Mouse (Mus musculus): ENCODE results near the gene Mcur1. TPM values are rescaled to one million over a fixed set of nuclear protein-coding genes. Genes with fewer than 3 reads are reported as not detected.

Mcur1 gene
- polyA plus RNA-seq, 1 experiment from 2014 or later, result 14.9 TPM

DNA sequence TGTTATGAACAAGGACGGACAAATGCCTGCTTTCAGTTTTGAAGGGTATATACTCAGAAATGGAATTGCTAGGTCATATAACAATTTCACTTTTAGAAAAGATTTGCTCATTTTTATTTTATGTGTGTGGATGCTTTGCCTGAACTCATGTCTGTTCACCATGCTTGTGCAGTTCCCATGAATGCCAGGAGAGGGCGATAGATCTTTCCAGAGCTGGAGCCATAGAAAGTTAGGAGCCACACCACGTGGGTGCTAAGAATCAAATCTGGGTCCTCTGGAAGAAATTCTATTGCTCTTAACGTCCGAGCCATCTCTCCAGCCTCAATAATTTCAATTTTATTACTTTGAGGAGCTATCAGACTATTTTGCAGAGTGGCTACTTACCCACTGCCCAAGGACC lies 17.3 kb upstream of the Mcur1 start:
- no peaks in the 10 kb centered on the region for H3K36me3 ChIP-seq (replicated peaks; ENCODE audit: control insufficient read depth, insufficient read depth, low read depth, low read length)
- no peaks in the 10 kb centered on the region for H3K4me1 ChIP-seq (ENCODE audit: control insufficient read depth, insufficient read depth, low read length)
- no peaks in the 10 kb centered on the region for H3K27me3 ChIP-seq (ENCODE audit: control insufficient read depth, insufficient read depth, low read length)
- H3K9ac ChIP-seq (replicated peaks; ENCODE audit: low read length), result no peak overlapping the region
- H3K4me3 ChIP-seq (ENCODE audit: low read depth, low read length), result no peak overlapping the region
- peak; percentile 15 for DNase-seq (ENCODE audit: low spot score)
- H3K4me2 ChIP-seq (ENCODE audit: low read depth, low read length), result no peak overlapping the region
- H3K9me3 ChIP-seq (replicated peaks; ENCODE audit: control insufficient read depth, low read length), result no peaks in the 10 kb centered on the region
- no peak for ATAC-seq (replicated peaks; ENCODE audit: insufficient number of reproducible peaks, low FRiP score, low TSS enrichment, low read depth)
- H3K27ac ChIP-seq (replicated peaks; ENCODE audit: low read depth, low read length), result no peak overlapping the region
- 67% methylated on average over 5 of the region's 5 CpGs for WGBS

DNA sequence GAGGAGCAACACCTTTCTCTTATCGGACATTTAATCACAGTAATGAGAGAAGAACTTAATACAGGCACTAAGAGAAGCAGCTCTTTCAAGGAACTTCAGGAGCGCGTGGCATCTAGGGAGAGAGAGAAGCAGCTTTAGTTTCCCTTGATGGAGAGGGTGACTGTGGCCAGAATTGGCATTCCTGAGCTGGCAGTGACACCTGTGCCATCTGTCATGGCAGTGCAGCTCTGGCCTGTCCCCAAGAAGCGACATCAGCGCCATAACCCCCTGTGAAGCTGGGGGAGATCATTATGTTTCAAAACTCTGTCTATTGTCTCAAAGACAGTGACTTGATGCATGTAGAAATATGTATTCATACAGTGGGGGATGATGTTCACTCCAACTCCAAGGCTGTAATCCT lies 15.4 kb upstream of the Mcur1 start:
- H3K4me3 ChIP-seq (ENCODE audit: low read depth, low read length), result no peak overlapping the region
- 88% methylated on average over 5 of the region's 5 CpGs for WGBS
- no peak overlapping the region for H3K27ac ChIP-seq (replicated peaks; ENCODE audit: low read depth, low read length)
- no peak overlapping the region for H3K4me2 ChIP-seq (ENCODE audit: low read depth, low read length)
- DNase-seq (ENCODE audit: low spot score) (no peak), ATAC-seq (replicated peaks; ENCODE audit: insufficient number of reproducible peaks, low FRiP score, low TSS enrichment, low read depth) (no peak)
- no peaks in the 10 kb centered on the region for H3K9me3 ChIP-seq (replicated peaks; ENCODE audit: control insufficient read depth, low read length)
- H3K36me3 ChIP-seq (replicated peaks; ENCODE audit: control insufficient read depth, insufficient read depth, low read depth, low read length), result no peaks in the 10 kb centered on the region
- no peak overlapping the region for H3K9ac ChIP-seq (replicated peaks; ENCODE audit: low read length)
- H3K27me3 ChIP-seq (ENCODE audit: control insufficient read depth, insufficient read depth, low read length), result no peaks in the 10 kb centered on the region
- no peaks in the 10 kb centered on the region for H3K4me1 ChIP-seq (ENCODE audit: control insufficient read depth, insufficient read depth, low read length)

DNA sequence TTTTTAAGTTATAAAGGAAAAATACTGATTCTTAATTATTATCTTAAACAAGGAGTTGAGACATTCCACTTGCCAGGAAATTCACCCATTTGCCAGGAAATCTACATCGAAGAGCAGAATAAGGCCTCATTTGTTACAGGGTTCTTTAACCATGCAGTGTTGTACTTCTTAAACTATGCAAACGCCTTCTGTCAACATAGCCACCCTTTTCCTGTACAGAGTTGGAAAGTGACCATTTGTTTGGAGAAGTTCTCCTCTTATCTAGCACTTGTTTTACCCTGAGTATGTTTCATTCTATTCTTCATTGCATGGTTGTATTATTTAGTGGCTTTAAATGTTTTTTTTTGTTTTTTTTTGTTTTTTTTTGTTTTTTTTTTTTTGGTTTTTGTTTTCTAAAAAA lies 14.0 kb upstream of the Mcur1 start:
- H3K4me3 ChIP-seq (ENCODE audit: low read depth, low read length), result no peak overlapping the region
- no peak overlapping the region for H3K9ac ChIP-seq (replicated peaks; ENCODE audit: low read length)
- H3K4me2 ChIP-seq (ENCODE audit: low read depth, low read length), result no peak overlapping the region
- H3K27me3 ChIP-seq (ENCODE audit: control insufficient read depth, insufficient read depth, low read length), result no peaks in the 10 kb centered on the region
- no peaks in the 10 kb centered on the region for H3K36me3 ChIP-seq (replicated peaks; ENCODE audit: control insufficient read depth, insufficient read depth, low read depth, low read length)
- DNase-seq (ENCODE audit: low spot score) (no peak), ATAC-seq (replicated peaks; ENCODE audit: insufficient number of reproducible peaks, low FRiP score, low TSS enrichment, low read depth) (no peak)
- H3K27ac ChIP-seq (replicated peaks; ENCODE audit: low read depth, low read length), result no peak overlapping the region
- no peaks in the 10 kb centered on the region for H3K9me3 ChIP-seq (replicated peaks; ENCODE audit: control insufficient read depth, low read length)
- no peaks in the 10 kb centered on the region for H3K4me1 ChIP-seq (ENCODE audit: control insufficient read depth, insufficient read depth, low read length)
- 83% methylated on average over 2 of the region's 2 CpGs for WGBS

DNA sequence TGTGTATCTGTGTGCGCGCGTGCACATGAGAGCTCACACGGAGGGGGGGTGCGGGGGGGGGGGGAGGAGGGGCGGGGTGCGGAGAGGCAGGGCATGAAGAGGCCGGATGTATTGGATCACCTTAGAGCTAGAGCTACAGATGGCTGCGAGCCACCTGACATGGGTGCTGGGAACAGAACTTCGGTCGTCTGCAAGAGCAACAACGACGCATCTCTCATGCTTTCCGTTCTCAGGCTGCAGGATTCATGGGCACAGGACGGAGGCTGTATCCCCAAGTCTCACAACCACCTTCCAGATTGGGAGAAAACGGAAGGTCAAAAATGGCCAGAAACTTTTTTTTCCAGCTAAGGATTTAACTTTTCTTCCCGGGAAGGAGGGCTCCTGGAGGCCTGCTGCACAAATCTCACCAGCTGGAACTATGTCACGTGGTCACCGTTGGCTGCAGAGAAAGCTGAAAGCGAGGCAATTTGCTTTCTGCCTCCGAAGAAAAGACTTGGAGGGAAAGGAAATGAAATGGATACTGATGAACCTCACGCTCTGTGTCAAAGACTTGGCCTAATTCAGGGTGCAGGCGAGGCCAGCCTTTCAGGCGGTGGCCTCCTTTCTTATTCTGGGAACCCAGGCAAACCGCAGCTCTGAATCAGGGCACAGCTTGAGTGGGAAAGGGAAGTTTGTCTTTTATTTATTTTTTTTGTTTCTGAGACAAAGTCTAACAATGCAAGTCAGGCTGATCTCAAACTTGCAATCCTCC lies 7.3 kb upstream of the Mcur1 start:
- Histone ChIP-seq H3K4me3 (ENCODE audit: low read depth, low read length) (no peak overlapping the region), H3K36me3 (replicated peaks; ENCODE audit: control insufficient read depth, insufficient read depth, low read depth, low read length) (no peaks in the 10 kb centered on the region; the same call in 1 of the 2 replicates), H3K9me3 (replicated peaks; ENCODE audit: control insufficient read depth, low read length) (no peaks in the 10 kb centered on the region), H3K4me2 (ENCODE audit: low read depth, low read length) (no peak overlapping the region), H3K27ac (replicated peaks; ENCODE audit: low read depth, low read length) (no peak overlapping the region), H3K4me1 (ENCODE audit: control insufficient read depth, insufficient read depth, low read length) (no peaks in the 10 kb centered on the region), H3K27me3 (ENCODE audit: control insufficient read depth, insufficient read depth, low read length) (no peaks in the 10 kb centered on the region), H3K9ac (replicated peaks; ENCODE audit: low read length) (no peak overlapping the region)
- ATAC-seq (replicated peaks; ENCODE audit: insufficient number of reproducible peaks, low FRiP score, low TSS enrichment, low read depth), result no peak
- DNase-seq (ENCODE audit: low spot score), result peak; percentile 49
- WGBS, result 65% methylated on average over 24 of the region's 25 CpGs

DNA sequence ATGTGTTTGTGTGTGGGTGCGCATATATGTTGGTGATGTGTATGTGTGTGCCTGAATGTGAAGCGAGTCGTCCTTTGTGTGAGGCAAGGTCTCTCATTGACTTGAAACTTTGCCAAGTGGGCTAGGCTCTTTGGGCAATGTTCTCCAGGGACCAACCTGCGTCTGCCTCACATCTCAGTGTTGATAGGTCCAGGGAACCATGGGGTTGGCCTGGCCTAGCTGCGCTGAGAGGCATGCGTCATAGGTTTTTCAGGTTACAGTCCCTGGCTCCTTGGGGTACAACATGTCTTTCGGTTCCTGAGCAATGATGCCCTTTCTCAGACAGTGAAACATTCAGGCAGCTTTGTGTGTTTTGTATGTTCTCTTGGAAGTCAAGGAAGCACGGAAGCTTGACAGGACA lies 6.2 kb upstream of the Mcur1 start:
- 93% methylated on average over 8 of the region's 8 CpGs for WGBS
- Histone ChIP-seq H3K27me3 (ENCODE audit: control insufficient read depth, insufficient read depth, low read length) (no peaks in the 10 kb centered on the region), H3K4me1 (ENCODE audit: control insufficient read depth, insufficient read depth, low read length) (no peaks in the 10 kb centered on the region), H3K27ac (replicated peaks; ENCODE audit: low read depth, low read length) (no peak overlapping the region), H3K9me3 (replicated peaks; ENCODE audit: control insufficient read depth, low read length) (no peaks in the 10 kb centered on the region), H3K36me3 (replicated peaks; ENCODE audit: control insufficient read depth, insufficient read depth, low read depth, low read length) (no peaks in the 10 kb centered on the region; the same call in 1 of the 2 replicates), H3K9ac (replicated peaks; ENCODE audit: low read length) (no peak overlapping the region), H3K4me3 (ENCODE audit: low read depth, low read length) (no peak overlapping the region), H3K4me2 (ENCODE audit: low read depth, low read length) (no peak overlapping the region)
- no peak for ATAC-seq (replicated peaks; ENCODE audit: insufficient number of reproducible peaks, low FRiP score, low TSS enrichment, low read depth)
- DNase-seq (ENCODE audit: low spot score), result no peak

DNA sequence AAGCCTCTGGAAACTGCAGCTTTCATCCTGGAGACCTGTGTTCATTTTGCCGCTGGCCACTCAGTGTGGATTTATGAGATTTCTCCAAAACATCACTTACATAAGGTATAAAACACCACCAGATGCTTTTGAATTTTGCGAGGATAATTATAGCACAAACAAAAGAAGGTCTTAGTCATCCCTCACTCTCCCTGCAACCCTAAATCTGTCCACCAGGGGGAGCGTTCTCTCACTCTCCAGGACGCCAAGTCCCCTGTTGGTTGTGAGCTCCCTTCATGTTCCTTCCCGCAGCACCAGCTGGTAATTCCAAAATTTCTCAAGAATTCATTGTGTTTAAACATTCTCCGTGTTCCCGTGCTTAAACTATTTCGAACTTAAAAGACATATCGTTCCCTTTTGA lies 5.4 kb upstream of the Mcur1 start:
- DNase-seq (ENCODE audit: low spot score), result peak; percentile 91

DNA sequence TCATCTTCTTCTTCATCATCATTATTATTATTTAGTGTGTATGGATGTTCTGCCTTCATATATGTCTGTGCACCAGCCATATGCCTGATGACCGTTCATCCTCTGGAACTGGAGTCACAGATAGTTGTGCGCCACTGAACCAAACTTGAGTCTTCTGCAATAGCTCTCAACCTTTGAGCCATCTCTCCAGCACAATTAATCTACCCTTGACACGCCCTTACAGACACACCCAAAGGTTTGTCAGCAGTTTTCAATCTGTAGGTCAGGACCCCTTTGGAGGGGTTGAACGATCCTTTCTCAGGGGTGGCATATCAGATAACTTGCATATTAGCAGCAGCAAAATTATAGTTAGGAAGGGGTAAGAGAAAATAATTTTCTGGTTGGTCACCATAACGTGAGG lies 4.7 kb upstream of the Mcur1 start:
- H3K4me1 ChIP-seq (ENCODE audit: control insufficient read depth, insufficient read depth, low read length), result no peaks in the 10 kb centered on the region
- no peak overlapping the region for H3K4me2 ChIP-seq (ENCODE audit: low read depth, low read length)
- no peaks in the 10 kb centered on the region; the same call in 1 of the 2 replicates for H3K36me3 ChIP-seq (replicated peaks; ENCODE audit: control insufficient read depth, insufficient read depth, low read depth, low read length)
- DNase-seq (ENCODE audit: low spot score) (no peak), ATAC-seq (replicated peaks; ENCODE audit: insufficient number of reproducible peaks, low FRiP score, low TSS enrichment, low read depth) (no peak)
- H3K27me3 ChIP-seq (ENCODE audit: control insufficient read depth, insufficient read depth, low read length), result no peaks in the 10 kb centered on the region
- no peak overlapping the region for H3K4me3 ChIP-seq (ENCODE audit: low read depth, low read length)
- no peaks in the 10 kb centered on the region for H3K9me3 ChIP-seq (replicated peaks; ENCODE audit: control insufficient read depth, low read length)
- H3K9ac ChIP-seq (replicated peaks; ENCODE audit: low read length), result no peak overlapping the region
- WGBS, result 87% methylated on average over 5 of the region's 5 CpGs
- H3K27ac ChIP-seq (replicated peaks; ENCODE audit: low read depth, low read length), result no peak overlapping the region

More for the DNA sequence above, 5.4 kb upstream of the Mcur1 start:
- Histone ChIP-seq H3K4me3 (ENCODE audit: low read depth, low read length) (no peak overlapping the region), H3K4me1 (ENCODE audit: control insufficient read depth, insufficient read depth, low read length) (no peaks in the 10 kb centered on the region), H3K9ac (replicated peaks; ENCODE audit: low read length) (no peak overlapping the region), H3K9me3 (replicated peaks; ENCODE audit: control insufficient read depth, low read length) (no peaks in the 10 kb centered on the region), H3K27ac (replicated peaks; ENCODE audit: low read depth, low read length) (no peak overlapping the region), H3K36me3 (replicated peaks; ENCODE audit: control insufficient read depth, insufficient read depth, low read depth, low read length) (no peaks in the 10 kb centered on the region; the same call in 1 of the 2 replicates), H3K4me2 (ENCODE audit: low read depth, low read length) (no peak overlapping the region), H3K27me3 (ENCODE audit: control insufficient read depth, insufficient read depth, low read length) (no peaks in the 10 kb centered on the region)
- 18% methylated on average over 9 of the region's 9 CpGs for WGBS
- no peak for ATAC-seq (replicated peaks; ENCODE audit: insufficient number of reproducible peaks, low FRiP score, low TSS enrichment, low read depth)

DNA sequence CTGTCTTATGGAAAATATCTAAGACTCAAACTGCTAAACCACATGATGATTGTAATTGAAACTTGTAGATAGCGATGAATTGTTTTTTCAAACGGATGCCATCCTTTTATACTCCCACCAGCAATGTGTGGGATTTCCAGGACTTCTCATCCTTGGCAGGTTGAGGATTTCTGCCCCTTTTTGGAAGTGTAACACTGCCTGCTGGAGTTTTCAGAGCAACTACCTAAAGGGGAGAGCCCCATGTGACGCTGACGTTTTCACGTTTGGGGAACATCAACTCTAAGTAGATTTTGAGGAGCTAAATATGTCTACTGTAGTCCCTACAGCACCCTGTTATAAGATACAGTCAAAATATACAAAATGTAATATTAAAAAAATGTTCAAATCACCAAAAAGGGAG lies 2.7 kb upstream of the Mcur1 start:
- 0 out of 2 replicates have a peak, but pooled peaks cover 3% of the 10 kb centered on the region for H3K27me3 ChIP-seq (ENCODE audit: control insufficient read depth, insufficient read depth, low read length)
- DNase-seq (ENCODE audit: low spot score) (no peak), ATAC-seq (replicated peaks; ENCODE audit: insufficient number of reproducible peaks, low FRiP score, low TSS enrichment, low read depth) (no peak)
- H3K4me1 ChIP-seq (ENCODE audit: control insufficient read depth, insufficient read depth, low read length), result no peaks in the 10 kb centered on the region
- H3K9me3 ChIP-seq (replicated peaks; ENCODE audit: control insufficient read depth, low read length), result no peaks in the 10 kb centered on the region
- no peak overlapping the region for H3K9ac ChIP-seq (replicated peaks; ENCODE audit: low read length)
- H3K4me2 ChIP-seq (ENCODE audit: low read depth, low read length), result no peak overlapping the region
- H3K4me3 ChIP-seq (ENCODE audit: low read depth, low read length), result no peak overlapping the region
- H3K36me3 ChIP-seq (replicated peaks; ENCODE audit: control insufficient read depth, insufficient read depth, low read depth, low read length), result no peaks in the 10 kb centered on the region
- H3K27ac ChIP-seq (replicated peaks; ENCODE audit: low read depth, low read length), result no peak overlapping the region
- WGBS, result 83% methylated on average over 5 of the region's 5 CpGs

All from embryonic facial prominence, embryonic 11.5 days (tissue).